Mouse (Mus musculus): ENCODE data around the gene Ift88. TPM values are rescaled to one million over a fixed set of nuclear protein-coding genes. Genes with fewer than 3 reads are reported as not detected.

The Ift88 gene
- total RNA-seq, 2 experiments from 2014 or later: 8.2 to 9.7 TPM

- peak; percentile 29 to 36 for DNase-seq (ENCODE audit: low spot score in 2 of 2)
These were observed 105.4 kb downstream of the Ift88 start for GRCm38 (mm10) chr14:57529086-57529785.

- no peak for DNase-seq (ENCODE audit: low spot score in 2 of 2)
These were observed 106.1 kb downstream of the Ift88 start for GRCm38 (mm10) chr14:57529786-57530515.

GRCm38 (mm10) chr14:57532577-57532976, 108.7 kb downstream of the Ift88 start:
- no peak for DNase-seq (ENCODE audit: low spot score in 2 of 2)

- DNase-seq (ENCODE audit: low spot score in 2 of 2): peak; percentile 45 to 65
These were observed 109.4 kb downstream of the Ift88 start for GRCm38 (mm10) chr14:57533214-57533613.

- DNase-seq (ENCODE audit: low spot score in 2 of 2): no peak
These were observed 110.0 kb downstream of the Ift88 start for GRCm38 (mm10) chr14:57533841-57534240.

- no peak for DNase-seq (ENCODE audit: low spot score in 2 of 2)
These were observed 110.5 kb downstream of the Ift88 start for GRCm38 (mm10) chr14:57534346-57534745.

- DNase-seq (ENCODE audit: low spot score in 2 of 2): no peak
These were observed 111.1 kb downstream of the Ift88 start for GRCm38 (mm10) chr14:57534961-57535360.

GRCm38 (mm10) chr14:57535646-57536045, 111.8 kb downstream of the Ift88 start:
- DNase-seq (ENCODE audit: low spot score in 2 of 2): no peak

- no peak for DNase-seq (ENCODE audit: low spot score in 2 of 2)
These were observed 113.0 kb downstream of the Ift88 start for GRCm38 (mm10) chr14:57536820-57537219.

- DNase-seq (ENCODE audit: low spot score in 2 of 2): no peak
These were observed 113.6 kb downstream of the Ift88 start for GRCm38 (mm10) chr14:57537261-57538015.

- DNase-seq (ENCODE audit: low spot score in 2 of 2): no peak
These were observed 116.8 kb downstream of the Ift88 start for GRCm38 (mm10) chr14:57540683-57541082.

- no peak for DNase-seq (ENCODE audit: low spot score in 2 of 2)
These were observed 118.4 kb downstream of the Ift88 start for GRCm38 (mm10) chr14:57542231-57542630.

- no peak for DNase-seq (ENCODE audit: low spot score in 2 of 2)
These were observed 119.7 kb downstream of the Ift88 start for GRCm38 (mm10) chr14:57543420-57544039.

GRCm38 (mm10) chr14:57545526-57545925, 121.7 kb downstream of the Ift88 start:
- DNase-seq (ENCODE audit: low spot score in 2 of 2): no peak

- no peak for DNase-seq (ENCODE audit: low spot score in 2 of 2)
These were observed 122.3 kb downstream of the Ift88 start for GRCm38 (mm10) chr14:57546131-57546530.

- DNase-seq (ENCODE audit: low spot score in 2 of 2): no peak
These were observed 122.7 kb downstream of the Ift88 start for GRCm38 (mm10) chr14:57546557-57547021.

GRCm38 (mm10) chr14:57547062-57547461, 123.2 kb downstream of the Ift88 start:
- DNase-seq (ENCODE audit: low spot score in 2 of 2): no peak

GRCm38 (mm10) chr14:57552945-57553344, 129.1 kb downstream of the Ift88 start:
- DNase-seq (ENCODE audit: low spot score in 2 of 2): no peak

GRCm38 (mm10) chr14:57554434-57554833, 130.6 kb downstream of the Ift88 start:
- no peak for DNase-seq (ENCODE audit: low spot score in 2 of 2)

- DNase-seq (ENCODE audit: low spot score in 2 of 2): no peak
These were observed 131.7 kb downstream of the Ift88 start for GRCm38 (mm10) chr14:57555471-57556070.

GRCm38 (mm10) chr14:57556922-57557321, 133.1 kb downstream of the Ift88 start:
- DNase-seq (ENCODE audit: low spot score in 2 of 2): no peak

Measured in adrenal gland, adult 18-20 months (tissue).